20 mouse cellular contexts compared by ENCODE assay signal in genomic region chr19:26659976-26660375, GRCm38 (mm10). TPM values are rescaled to one million over a fixed set of nuclear protein-coding genes. Genes with fewer than 3 reads are reported as not detected.
DNase-seq lines count a peak whose midpoint lies in the region; ATAC-seq and TF ChIP-seq lines count a peak whose summit lies in the region.
"Had no signal": no experiment of that assay in that cellular context is flagged by ENCODE, and none has a peak within 500 bp of the region (broad histone marks: within the 10 kb centered on the region; RNA-seq: fewer than 3 reads in every experiment).

No protein-coding gene starts in this region.

- peaks cover 45% of the 10 kb centered on the region for H3K36me3 ChIP-seq in limb, embryonic 14.5 days (ENCODE audit: control insufficient read depth, insufficient read depth, low read length)
- H3K36me3 ChIP-seq in limb, embryonic 10.5 days: no peaks in the 10 kb centered on the region
- no peaks in the 10 kb centered on the region for H3K36me3 ChIP-seq in intestine, embryonic 16.5 days (ENCODE audit: control insufficient read depth, insufficient read depth, low read length)
- H3K36me3 ChIP-seq: embryonic facial prominence, embryonic 12.5 days; forebrain, embryonic 12.5 days; hindbrain, embryonic 10.5 days had no signal

- 68% methylated on average over 5 of the region's 5 CpGs for WGBS in limb, embryonic 14.5 days
- WGBS in limb, embryonic 10.5 days: 85% methylated on average over 5 of the region's 5 CpGs
- 72% methylated on average over 5 of the region's 5 CpGs for WGBS in intestine, embryonic 16.5 days

- peak; percentile 7 for DNase-seq in limb, embryonic 14.5 days (ENCODE audit: low spot score)
- no peak for DNase-seq in limb, embryonic 10.5 days (ENCODE audit: low spot score)
- DNase-seq in brain, embryonic 14.5 days (ENCODE audit: low read depth): peak; percentile 15
- no peak for DNase-seq in kidney, adult 18-20 months
- DNase-seq in kidney, postnatal 14 days: no peak
- DNase-seq: adrenal gland, postnatal 14 days; cerebellum, adult 2 months; cerebellum, postnatal 10 days; gastrocnemius, adult 2 months; gastrocnemius, postnatal 25 days had no signal

- no peak overlapping the region for H3K4me2 ChIP-seq in limb, embryonic 14.5 days (replicated peaks; ENCODE audit: low read depth, low read length, severe bottlenecking)
- H3K4me2 ChIP-seq in intestine, embryonic 16.5 days (ENCODE audit: low read depth, low read length): no peak overlapping the region
- H3K4me2 ChIP-seq: embryonic facial prominence, embryonic 12.5 days; forebrain, embryonic 12.5 days; heart, embryonic 12.5 days; hindbrain, embryonic 15.5 days had no signal

- no peak overlapping the region for H3K27ac ChIP-seq in limb, embryonic 14.5 days (replicated peaks; ENCODE audit: low read depth, low read length)
- no peak overlapping the region for H3K27ac ChIP-seq in limb, embryonic 10.5 days
- H3K27ac ChIP-seq in intestine, embryonic 16.5 days (ENCODE audit: low read length): no peak overlapping the region
- H3K27ac ChIP-seq: embryonic facial prominence, embryonic 12.5 days; forebrain, embryonic 12.5 days; gastrocnemius, adult 2 months; hindbrain, embryonic 10.5 days; hindbrain, embryonic 15.5 days had no signal

- H3K27me3 ChIP-seq in limb, embryonic 14.5 days (ENCODE audit: control insufficient read depth, insufficient read depth, low read length): no peaks in the 10 kb centered on the region
- no peaks in the 10 kb centered on the region for H3K27me3 ChIP-seq in limb, embryonic 10.5 days (ENCODE audit: low read depth, poor library complexity, severe bottlenecking)
- no peaks in the 10 kb centered on the region for H3K27me3 ChIP-seq in intestine, embryonic 16.5 days (replicated peaks; ENCODE audit: control insufficient read depth, insufficient read depth, low read length)
- H3K27me3 ChIP-seq: CH12.LX; embryonic facial prominence, embryonic 12.5 days; forebrain, embryonic 12.5 days; heart, embryonic 12.5 days; hindbrain, embryonic 15.5 days; Patski had no signal

- H3K9ac ChIP-seq in limb, embryonic 14.5 days (ENCODE audit: low read depth, low read length, severe bottlenecking): no peak overlapping the region
- no peak overlapping the region for H3K9ac ChIP-seq in intestine, embryonic 16.5 days (ENCODE audit: low read depth, low read length)
- H3K9ac ChIP-seq: embryonic facial prominence, embryonic 12.5 days; forebrain, embryonic 12.5 days; heart, embryonic 12.5 days; hindbrain, embryonic 15.5 days had no signal

- no peak for TF ChIP-seq CTCF in brain, embryonic 14.5 days (IDR thresholded peaks at IDR 0.05; ENCODE audit: borderline replicate concordance, extremely low read depth, insufficient read depth, insufficient read length)

- H3K9me3 ChIP-seq in limb, embryonic 14.5 days (ENCODE audit: control insufficient read depth, low read length): no peaks in the 10 kb centered on the region
- no peaks in the 10 kb centered on the region for H3K9me3 ChIP-seq in limb, embryonic 10.5 days (replicated peaks)
- H3K9me3 ChIP-seq in intestine, embryonic 16.5 days (ENCODE audit: control insufficient read depth, low read length): no peaks in the 10 kb centered on the region
- H3K9me3 ChIP-seq: embryonic facial prominence, embryonic 12.5 days; forebrain, embryonic 12.5 days; heart, embryonic 12.5 days; hindbrain, embryonic 10.5 days; hindbrain, embryonic 15.5 days had no signal

- no peaks in the 10 kb centered on the region for H3K4me1 ChIP-seq in limb, embryonic 14.5 days (ENCODE audit: control insufficient read depth, insufficient read depth, low read length)
- H3K4me1 ChIP-seq in limb, embryonic 10.5 days: no peaks in the 10 kb centered on the region
- no peaks in the 10 kb centered on the region for H3K4me1 ChIP-seq in intestine, embryonic 16.5 days (ENCODE audit: control insufficient read depth, insufficient read depth, low read length)
- H3K4me1 ChIP-seq: forebrain, embryonic 12.5 days; hindbrain, embryonic 10.5 days; hindbrain, embryonic 15.5 days had no signal

- ATAC-seq in limb, embryonic 14.5 days (ENCODE audit: low FRiP score, low read depth): no peak
- peak; percentile 58; the same call in 1 of the 2 replicates for ATAC-seq in intestine, embryonic 16.5 days
- ATAC-seq: activated CD4-positive, CD25-positive, alpha-beta regulatory T cell, adult 4 months; forebrain, embryonic 16.5 days; Patski had no signal

- TF ChIP-seq POLR2A in limb, embryonic 14.5 days (IDR thresholded peaks at IDR 0.05; ENCODE audit: borderline replicate concordance, extremely low read depth, insufficient read depth, insufficient read length): no peak
- TF ChIP-seq POLR2A in brain, embryonic 14.5 days (IDR thresholded peaks at IDR 0.05; ENCODE audit: borderline replicate concordance, extremely low read depth, insufficient read depth, insufficient read length, poor library complexity, severe bottlenecking): no peak

- no peak overlapping the region for H3K4me3 ChIP-seq in limb, embryonic 14.5 days (replicated peaks; ENCODE audit: low read length)
- no peak overlapping the region for H3K4me3 ChIP-seq in limb, embryonic 10.5 days
- H3K4me3 ChIP-seq in intestine, embryonic 16.5 days (ENCODE audit: low read length): no peak overlapping the region
- H3K4me3 ChIP-seq: embryonic facial prominence, embryonic 12.5 days; forebrain, embryonic 12.5 days; gastrocnemius, adult 2 months; heart, embryonic 12.5 days; hindbrain, embryonic 10.5 days; hindbrain, embryonic 15.5 days had no signal

RNA-seq across cellular contexts. Expression of gene Smarca2, which starts 55.1 kb away (rescaled TPM):
- 104 TPM in 2 replicates for polyA plus RNA-seq in limb, embryonic 14.5 days (2012; rRNA removed)
- 72.2 and 94.3 TPM in 2 replicates for polyA plus RNA-seq in limb, embryonic 14.5 days (2014; fragmentation: Nextera tagmentation; extraction: Ambion mirVana)
- 30.0 and 40.7 TPM in 2 replicates for polyA plus RNA-seq in limb, embryonic 10.5 days (2016; fragmentation: Nextera tagmentation; extraction: Ambion mirVana)
- polyA plus RNA-seq in brain, embryonic 14.5 days (2012; rRNA removed): 69.7 and 100 TPM in 2 replicates
- 29.4 and 29.6 TPM in 2 replicates for polyA plus RNA-seq in intestine, embryonic 16.5 days (2015; fragmentation: Nextera tagmentation; extraction: Ambion mirVana)

Comparison
In these comparisons a context has a peak if more than half of its experiments do, and no peak if none do; other contexts are left out.
1. DNase-seq: peak in limb, embryonic 14.5 days (single experiment) and brain, embryonic 14.5 days (single experiment); none in limb, embryonic 10.5 days (single experiment), kidney, adult 18-20 months (single experiment) and kidney, postnatal 14 days (single experiment).